Mouse (Mus musculus) c-Kit-negative CD71-positive TER-119-positive erythroid progenitor cells, embryonic 14.5 days (primary cell): ENCODE data around the gene Fkbp14.
A peak's percentile ranks its signal among the peaks of the same experiment; 100 is the strongest.

Source experiments
- DNase-seq: peaks from one replicate; pipeline ENCODE4 v3.0.0-alpha.2; 2013; ENCODE audit warnings: low read depth, low spot score

Fkbp14 gene

GRCm38 (mm10) chr6:54597208-54597607 is at the start of gene Fkbp14:
Gene Fkbp14, minus strand, starts transcription at chr6:54597308.
- DNase-seq: no peak

DNA sequence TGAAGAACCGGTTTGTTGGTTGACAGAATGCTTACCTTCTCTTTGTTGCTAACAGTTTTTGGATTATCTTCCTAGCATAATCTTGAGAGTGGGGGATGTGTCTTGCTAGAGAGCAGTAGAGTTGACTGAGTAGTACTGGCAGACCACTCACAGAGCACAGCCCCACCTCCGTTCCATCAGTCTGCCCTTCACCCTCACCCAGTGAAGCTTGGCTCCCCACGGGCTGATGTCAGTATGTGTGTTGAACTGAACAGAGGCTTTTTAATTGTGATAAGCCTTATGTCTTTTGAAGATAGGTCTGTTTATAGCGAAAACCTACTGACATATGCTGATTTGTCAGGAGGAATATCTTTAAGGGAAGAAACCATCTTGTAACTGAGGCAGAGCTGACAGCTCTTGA is 46.1 kb upstream of the Fkbp14 start:
- DNase-seq: no peak

GRCm38 (mm10) chr6:54641953-54642352 is 44.8 kb upstream of the Fkbp14 start:
- no peak for DNase-seq

GRCm38 (mm10) chr6:54639877-54640276 is 42.8 kb upstream of the Fkbp14 start:
- no peak for DNase-seq

DNA sequence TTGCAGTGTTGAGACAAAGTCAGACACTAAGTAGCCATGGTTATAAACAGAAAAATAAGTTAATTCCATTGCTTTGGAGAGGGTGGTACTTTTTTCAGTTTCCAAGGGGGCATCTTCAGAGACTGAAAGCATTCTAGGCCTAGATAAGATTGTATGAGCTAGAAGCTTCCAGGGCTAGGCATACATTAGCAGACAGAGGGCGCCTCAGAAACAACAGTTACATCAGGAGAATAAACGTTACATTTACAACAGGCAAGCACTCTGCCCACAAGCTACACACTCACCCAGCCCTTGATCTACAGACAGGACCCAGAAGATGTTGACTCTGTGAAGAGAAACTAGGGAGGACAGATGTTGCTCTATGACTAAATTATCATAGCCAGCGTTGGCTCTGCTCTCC is 34.4 kb upstream of the Fkbp14 start:
- no peak for DNase-seq

DNA sequence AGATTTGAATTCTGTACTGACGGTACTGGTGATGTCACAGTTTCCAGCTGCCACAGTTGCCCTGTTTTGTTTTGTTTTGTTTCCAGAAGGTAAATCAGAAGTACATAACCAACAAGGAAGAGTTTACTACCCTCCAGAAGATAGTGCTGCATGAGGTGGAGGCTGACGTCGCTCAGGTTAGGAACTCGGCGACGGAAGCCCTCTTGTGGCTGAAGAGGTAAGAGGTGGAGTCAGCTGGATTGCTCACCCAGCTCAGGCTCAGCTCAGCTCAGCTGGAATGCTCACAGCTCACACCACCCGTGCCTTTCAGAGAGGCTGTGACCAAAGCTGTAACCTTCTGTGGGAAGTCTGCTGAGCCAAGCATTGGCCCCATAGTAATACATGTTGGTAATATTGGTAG is 32.6 kb upstream of the Fkbp14 start:
- DNase-seq: no peak

DNA sequence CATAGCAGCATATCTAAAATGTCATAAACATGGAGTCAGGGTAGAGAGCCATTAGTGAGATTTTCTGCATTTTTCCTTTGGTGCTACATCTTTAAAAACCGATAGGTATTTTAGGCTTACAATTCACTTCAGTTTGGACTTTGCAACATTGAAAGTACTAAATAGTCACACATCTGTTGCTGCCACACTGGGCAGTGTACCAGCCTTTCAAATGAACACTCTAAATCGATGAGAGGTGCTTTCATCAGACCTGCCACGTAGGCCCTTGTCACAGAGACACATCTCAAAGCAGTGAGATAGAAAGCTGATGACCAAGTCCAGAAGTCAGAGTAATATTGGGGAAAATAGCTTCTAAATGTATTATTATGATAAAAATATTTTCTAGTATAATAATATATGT is 31.3 kb upstream of the Fkbp14 start:
- DNase-seq: no peak

DNA sequence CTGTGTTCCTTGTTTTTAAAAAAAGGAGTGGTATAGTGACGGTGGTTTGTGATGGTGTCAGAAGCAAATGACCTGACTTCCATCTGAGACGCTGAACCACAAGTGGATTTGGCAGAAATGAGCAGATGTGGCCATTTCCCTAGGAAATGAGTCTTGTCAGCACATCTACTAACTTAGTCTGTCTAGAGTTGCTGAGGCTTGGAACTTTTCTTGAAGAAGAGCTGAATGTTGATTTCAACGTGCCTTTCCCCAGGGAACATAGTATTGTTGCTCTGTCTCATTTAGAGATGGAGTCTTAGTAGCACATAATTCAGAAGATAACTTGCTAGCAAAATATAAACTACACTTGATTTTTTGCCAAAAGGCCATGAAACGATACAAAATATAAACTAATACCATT is 23.2 kb upstream of the Fkbp14 start:
- DNase-seq: no peak

GRCm38 (mm10) chr6:54619530-54619929 is 22.4 kb upstream of the Fkbp14 start:
- no peak for DNase-seq

DNA sequence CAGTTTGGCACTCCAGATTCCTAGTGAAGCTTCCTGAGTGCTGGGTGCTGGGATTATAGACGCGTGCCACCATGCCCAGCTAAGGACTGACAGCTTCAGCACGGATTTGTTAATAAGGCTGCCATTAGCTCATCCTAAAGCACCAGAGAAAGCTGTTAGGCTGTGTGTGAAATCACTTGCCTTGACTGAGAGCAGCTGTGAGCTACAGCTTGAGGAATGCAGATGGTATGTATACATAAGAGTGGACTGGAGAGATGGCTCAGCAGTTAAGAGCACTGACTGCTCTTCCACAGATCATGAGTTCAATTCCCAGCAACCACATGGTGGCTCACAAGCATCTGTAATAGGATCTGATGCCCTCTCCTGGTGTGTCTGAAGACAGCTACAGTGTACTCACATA is 20.3 kb upstream of the Fkbp14 start:
- DNase-seq: no peak

DNA sequence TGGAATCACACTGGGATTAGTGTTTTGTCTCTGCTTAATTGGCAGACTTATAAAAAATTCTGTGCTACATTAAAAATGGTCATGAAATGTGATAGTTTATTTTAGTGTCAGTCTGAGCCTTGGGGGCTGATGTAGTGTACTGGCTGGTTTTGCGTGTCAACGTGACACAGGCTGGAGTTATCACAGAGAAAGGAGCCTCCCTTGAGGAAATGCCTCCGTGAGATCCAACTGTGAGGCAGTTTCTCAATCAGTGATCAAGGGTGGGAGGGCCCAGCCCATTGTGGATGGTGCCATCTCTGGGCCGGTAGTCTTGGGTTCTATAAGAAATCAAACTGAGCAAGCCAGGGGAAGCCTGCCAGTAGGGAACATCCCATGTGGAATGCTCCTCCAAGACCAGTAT is 9.1 kb upstream of the Fkbp14 start:
- no peak for DNase-seq

GRCm38 (mm10) chr6:54604001-54604715 is 7.0 kb upstream of the Fkbp14 start:
- no peak for DNase-seq

- DNase-seq: no peak
Observed at GRCm38 (mm10) chr6:54602891-54603290, 5.8 kb upstream of the Fkbp14 start.

DNA sequence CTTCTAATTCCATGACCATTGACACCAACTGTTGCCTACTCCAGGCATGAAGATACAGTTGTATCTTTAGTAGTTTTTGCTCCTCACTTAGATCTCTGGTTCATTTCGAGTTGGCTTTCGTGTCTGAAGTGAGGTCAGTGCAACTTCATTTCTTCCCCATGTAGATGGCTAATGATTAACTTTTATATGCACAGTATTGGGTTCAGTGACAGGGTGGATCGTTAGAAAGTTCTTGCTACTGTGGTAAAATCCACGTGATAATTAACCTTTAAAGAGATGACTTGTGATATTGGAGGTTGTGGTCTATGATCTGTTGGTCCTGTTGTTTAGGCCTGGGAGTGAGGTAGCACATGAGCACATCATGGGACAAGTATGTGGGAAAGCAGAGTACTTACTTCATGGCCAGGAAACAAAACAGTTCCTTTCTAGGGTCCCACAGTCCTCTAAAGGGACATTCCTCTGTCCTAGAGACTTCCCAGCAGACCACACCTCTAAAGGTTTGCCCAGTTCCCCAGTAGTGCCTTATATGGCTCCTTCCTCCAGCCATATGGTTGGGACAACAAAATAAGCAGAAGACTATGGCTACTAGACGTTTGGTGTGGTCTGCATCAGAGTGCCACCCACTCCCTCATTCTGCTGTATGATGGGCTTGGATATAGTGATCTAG is 3.7 kb upstream of the Fkbp14 start:
- DNase-seq: no peak

DNA sequence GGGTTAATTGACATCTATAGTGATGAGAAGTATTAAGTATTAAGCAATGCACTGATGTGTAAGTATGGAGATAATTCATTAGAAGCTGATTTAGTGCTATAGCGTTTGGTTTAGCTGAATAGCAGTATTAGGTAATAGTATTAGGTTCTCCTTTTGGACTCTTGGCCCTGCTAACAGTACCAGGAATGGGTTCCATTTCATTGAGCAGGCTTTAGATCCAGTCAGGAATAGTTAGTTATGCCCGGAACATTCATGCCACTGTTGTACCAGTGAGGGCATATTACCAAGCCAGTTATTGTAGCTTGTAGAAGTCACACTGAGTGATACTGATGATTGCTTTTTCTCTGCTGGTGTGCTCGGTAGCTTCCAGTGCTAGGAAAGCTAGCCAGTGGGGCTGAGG is 603 bp upstream of the Fkbp14 start:
- no peak for DNase-seq

DNA sequence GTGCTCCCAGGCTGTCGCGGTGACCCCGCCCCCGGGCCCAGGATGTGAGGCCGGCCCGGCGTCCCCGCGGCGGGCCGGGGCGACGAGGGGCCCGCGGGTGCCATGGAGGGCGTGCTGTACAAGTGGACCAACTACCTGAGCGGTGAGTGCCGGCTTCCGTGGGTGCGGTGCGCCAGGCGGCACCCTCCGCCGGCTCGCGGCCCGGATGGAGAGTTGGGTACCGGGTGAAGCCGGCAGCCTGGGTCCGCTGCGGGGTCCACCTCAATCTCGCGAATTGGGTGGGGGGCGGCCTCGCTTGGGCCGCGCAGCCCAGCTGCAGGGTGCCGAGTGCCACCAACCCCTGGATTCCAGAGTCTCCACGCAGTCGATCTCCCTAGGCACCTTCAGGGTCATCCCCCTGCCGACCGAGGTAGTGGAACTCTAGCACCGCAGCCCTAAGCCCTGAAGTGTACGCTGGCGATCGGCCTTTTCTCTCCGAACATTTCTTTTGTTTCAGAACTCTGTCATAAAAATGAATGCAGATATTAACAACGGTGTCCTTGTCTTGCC is 1.7 kb downstream of the Fkbp14 start:
- DNase-seq: no peak

- DNase-seq: peak; percentile 59
Observed at GRCm38 (mm10) chr6:54594469-54595329, 2.4 kb downstream of the Fkbp14 start, which contains the start of gene Plekha8. Gene Plekha8, plus strand, starts transcription at chr6:54595111.

DNA sequence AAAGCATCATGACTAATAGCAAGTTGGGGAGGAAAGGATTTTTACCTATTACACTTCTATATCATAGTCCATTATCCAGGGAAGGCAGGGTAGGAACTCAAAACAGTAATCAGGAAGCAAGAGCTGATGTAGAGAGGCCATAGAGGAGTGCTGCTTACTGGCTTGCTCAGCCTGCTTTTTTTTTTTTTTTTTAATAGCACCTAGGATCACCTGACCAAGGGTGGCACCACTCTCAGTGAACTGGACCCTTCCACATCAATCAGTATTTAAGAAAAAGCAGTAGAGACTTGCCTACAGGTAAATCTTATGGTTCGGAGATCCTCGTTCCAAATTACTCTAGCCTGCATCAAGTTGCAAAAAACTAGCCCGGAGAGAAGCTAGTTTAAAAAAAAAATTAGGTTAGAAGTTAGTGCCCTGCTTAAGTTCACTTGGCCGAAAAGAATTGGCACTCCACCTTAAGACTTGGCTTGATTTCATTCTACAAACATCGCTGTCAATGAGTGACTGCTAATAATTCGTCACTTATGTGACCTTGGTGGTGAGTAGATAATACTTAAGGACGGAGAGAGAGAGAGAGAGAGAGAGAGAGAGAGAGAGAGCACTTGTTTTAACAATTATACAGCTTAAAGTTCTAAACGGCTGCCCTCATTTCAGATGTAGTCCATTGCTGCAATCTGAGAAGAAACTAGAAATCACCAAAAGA is 3.2 kb downstream of the Fkbp14 start:
- DNase-seq: no peak

GRCm38 (mm10) chr6:54592938-54593535 is 4.1 kb downstream of the Fkbp14 start:
- DNase-seq: peak; percentile 62

- no peak for DNase-seq
Observed at GRCm38 (mm10) chr6:54591778-54592177, 5.3 kb downstream of the Fkbp14 start.

DNA sequence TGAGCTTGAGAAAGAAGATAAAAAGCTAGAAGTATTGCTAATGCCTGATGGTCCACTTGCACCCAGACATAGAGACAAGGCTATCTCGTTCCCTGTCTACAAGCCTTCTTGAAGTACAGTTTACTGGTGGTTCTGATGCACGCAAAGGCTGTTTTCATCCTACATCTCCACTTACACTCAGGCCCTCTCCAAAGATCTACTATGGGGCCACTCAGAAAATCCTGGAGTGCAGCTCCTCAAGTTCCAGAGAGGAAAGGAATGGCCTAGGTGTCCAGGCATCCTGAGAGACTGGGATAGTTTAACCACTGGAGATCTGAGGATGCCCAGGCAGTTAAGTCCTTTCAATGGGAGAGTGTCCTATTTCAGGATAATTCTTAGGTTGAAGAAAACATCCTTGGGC is 6.4 kb downstream of the Fkbp14 start:
- DNase-seq: no peak
